Mouse (Mus musculus) hindlimb bud, embryonic 11.5 days (tissue): ENCODE measurements at regions not wholly inside any gene's neighbourhood (a gene's known extent, or its start where the extent isn't known, plus 50 kb on each side); places are given as distances from the start of the nearest gene placed in this dataset.
"Not testable (repeated sequence)": the region's sequence is repeated elsewhere in the genome, so short reads cannot be mapped to it uniquely, and the experiment has no call there.

Experiments used
- DNase-seq: peaks from one replicate; pipeline ENCODE4 v3.0.0-alpha.2; 2012; ENCODE audit warnings: low read depth, low spot score; ENCODE audit errors: extremely low spot score

GRCm38 (mm10) chr1:47646681-47647080 lies 754.0 kb upstream of the Slc39a10 start:
- DNase-seq: no peak

- no peak for DNase-seq
These were observed 713.9 kb upstream of the Slc39a10 start for GRCm38 (mm10) chr1:47606597-47606996.

- DNase-seq: no peak
These were observed 711.3 kb upstream of the Slc39a10 start for GRCm38 (mm10) chr1:47603989-47604360.

GRCm38 (mm10) chr1:47603294-47603988 lies 710.8 kb upstream of the Slc39a10 start:
- no peak for DNase-seq

- DNase-seq: not testable (repeated sequence)
These were observed 701.0 kb upstream of the Slc39a10 start for GRCm38 (mm10) chr1:47593641-47594040.

- no peak for DNase-seq
These were observed 653.0 kb upstream of the Slc39a10 start for GRCm38 (mm10) chr1:47545606-47546005.

- DNase-seq: no peak
These were observed 618.8 kb upstream of the Slc39a10 start for GRCm38 (mm10) chr1:47511426-47511825.

GRCm38 (mm10) chr1:47507801-47508200 lies 615.1 kb upstream of the Slc39a10 start:
- DNase-seq: no peak

- DNase-seq: no peak
These were observed 596.0 kb upstream of the Slc39a10 start for GRCm38 (mm10) chr1:47488581-47489204.

GRCm38 (mm10) chr1:47486087-47486486 lies 593.4 kb upstream of the Slc39a10 start:
- no peak for DNase-seq

GRCm38 (mm10) chr1:47479059-47479458 lies 586.4 kb upstream of the Slc39a10 start:
- DNase-seq: no peak

- DNase-seq: no peak
These were observed 574.1 kb upstream of the Slc39a10 start for GRCm38 (mm10) chr1:47466573-47467253.

GRCm38 (mm10) chr1:47448737-47449489 lies 556.3 kb upstream of the Slc39a10 start:
- DNase-seq: no peak

- no peak for DNase-seq
These were observed 555.4 kb upstream of the Slc39a10 start for GRCm38 (mm10) chr1:47448070-47448469.

GRCm38 (mm10) chr1:47446021-47446420 lies 553.4 kb upstream of the Slc39a10 start:
- no peak for DNase-seq

- peak; percentile 73 for DNase-seq
These were observed 540.2 kb upstream of the Slc39a10 start for GRCm38 (mm10) chr1:47432829-47433228.

- no peak for DNase-seq
These were observed 512.5 kb upstream of the Slc39a10 start for GRCm38 (mm10) chr1:47405164-47405563.

- DNase-seq: no peak
These were observed 493.9 kb upstream of the Slc39a10 start for GRCm38 (mm10) chr1:47386579-47386978.

- no peak for DNase-seq
These were observed 486.1 kb upstream of the Slc39a10 start for GRCm38 (mm10) chr1:47378795-47379194.

- no peak for DNase-seq
These were observed 447.2 kb upstream of the Slc39a10 start for GRCm38 (mm10) chr1:47339718-47340439.

GRCm38 (mm10) chr1:47310572-47311075 lies 418.0 kb upstream of the Slc39a10 start:
- no peak for DNase-seq
